Mouse (Mus musculus) MEL (cell line): ENCODE measurements around the gene Gm10197. TPM values are rescaled to one million over a fixed set of nuclear protein-coding genes. Genes with fewer than 3 reads are reported as not detected.
A peak's percentile ranks its signal among the peaks of the same experiment; 100 is the strongest.
"Not testable (repeated sequence)": the region's sequence is repeated elsewhere in the genome, so short reads cannot be mapped to it uniquely, and the experiment has no call there.

Source experiments
- DNase-seq: peaks from one replicate; pipeline ENCODE4 v3.0.0; 2011; ENCODE audit warnings: low read depth, low spot score
- H3K27ac ChIP-seq: 2 replicates; pipeline ENCODE4 v1.5.1; 2012; ENCODE audit warnings: low read depth, mild to moderate bottlenecking, control low read depth, low read length, moderate library complexity; ENCODE audit not compliant: control insufficient read depth
- H3K27me3 ChIP-seq, 2 experiments: fragments of 150-350 bp in 1 of 2; sonication (generic) in 1 of 2; 2 replicates each; pipeline ENCODE4 v1.6.1; 2012; ENCODE audit warnings: low read length in 2 of 2, mild to moderate bottlenecking in 2 of 2, improper control_type of control experiment in 1 of 2, moderate library complexity in 1 of 2; ENCODE audit not compliant: insufficient read depth in 2 of 2, control insufficient read depth in 1 of 2
- H3K36me3 ChIP-seq, 2 experiments: 2 replicates each; pipeline ENCODE4 v1.6.1; 2012 to 2014; ENCODE audit warnings: low read length in 2 of 2, improper control_type of control experiment in 1 of 2, inconsistent platforms in 1 of 2, mild to moderate bottlenecking in 1 of 2; ENCODE audit not compliant: insufficient read depth in 2 of 2, control insufficient read depth in 1 of 2
- H3K4me1 ChIP-seq, 2 experiments: fragments of 150-350 bp in 1 of 2; sonication (generic) in 1 of 2; 2 replicates each; pipeline ENCODE4 v1.6.1; 2012; ENCODE audit warnings: low read length in 2 of 2, improper control_type of control experiment in 1 of 2, mild to moderate bottlenecking in 1 of 2; ENCODE audit not compliant: insufficient read depth in 2 of 2, control insufficient read depth in 1 of 2
- H3K4me3 ChIP-seq, 2 experiments: fragments of 150-350 bp in 1 of 2; sonication (generic) in 1 of 2; 2 replicates each; pipeline ENCODE4 v1.5.1; 2012; ENCODE audit warnings: low read depth in 2 of 2, low read length in 2 of 2, mild to moderate bottlenecking in 2 of 2, moderate library complexity in 2 of 2, control low read depth in 1 of 2, improper control_type of control experiment in 1 of 2; ENCODE audit not compliant: control insufficient read depth in 1 of 2, insufficient read depth in 1 of 2
- H3K79me2 ChIP-seq: 2 replicates; pipeline ENCODE4 v1.6.1; 2012; ENCODE audit warnings: mild to moderate bottlenecking, low read length, moderate library complexity; ENCODE audit not compliant: control insufficient read depth, poor library complexity, insufficient read depth
- H3K9ac ChIP-seq: 2 replicates; pipeline ENCODE4 v1.6.1; 2012; ENCODE audit warnings: low read depth, mild to moderate bottlenecking, control low read depth, low read length, moderate library complexity; ENCODE audit not compliant: control insufficient read depth, poor library complexity, severe bottlenecking
- H3K9me3 ChIP-seq: fragments of 150-350 bp; sonication (generic); replicated peaks from 2 replicates; pipeline ENCODE4 v1.6.1; 2012; ENCODE audit warnings: mild to moderate bottlenecking, low read length, improper control_type of control experiment, moderate library complexity; ENCODE audit not compliant: insufficient read depth
- CTCF ChIP-seq, 3 experiments: IDR thresholded peaks in 2 of 3; conservative IDR thresholded peaks in 1 of 3; 2 replicates each; pipeline ENCODE4 v1.5.1; 2011 to 2012; ENCODE audit warnings: low read length in 3 of 3, low read depth in 2 of 3, mild to moderate bottlenecking in 2 of 3, improper control_type of control experiment in 1 of 3, inconsistent platforms in 1 of 3, mixed read lengths in 1 of 3, moderate library complexity in 1 of 3; ENCODE audit not compliant: control insufficient read depth in 1 of 3, insufficient read depth in 1 of 3, poor library complexity in 1 of 3, severe bottlenecking in 1 of 3
- ETS1 ChIP-seq: IDR thresholded peaks from 2 replicates; pipeline ENCODE4 v1.6.1; 2012; ENCODE audit warnings: low read depth, mild to moderate bottlenecking, inconsistent platforms, low read length, improper control_type of control experiment, moderate library complexity
- GABPA ChIP-seq: IDR thresholded peaks from 2 replicates; pipeline ENCODE4 v1.6.1; 2012; ENCODE audit warnings: low read depth, mild to moderate bottlenecking, inconsistent platforms, low read length, improper control_type of control experiment, moderate library complexity
- HCFC1 ChIP-seq: IDR thresholded peaks from 2 replicates; pipeline ENCODE4 v1.6.1; 2012; ENCODE audit warnings: low read depth, mild to moderate bottlenecking, inconsistent platforms, low read length, improper control_type of control experiment, moderate library complexity
- MAFK ChIP-seq: IDR thresholded peaks from 2 replicates; pipeline ENCODE4 v1.6.1; 2011; ENCODE audit warnings: low read depth, mild to moderate bottlenecking, low read length, improper control_type of control experiment, borderline replicate concordance
- MAZ ChIP-seq: IDR thresholded peaks from 2 replicates; pipeline ENCODE4 v1.6.1; 2012; ENCODE audit warnings: low read depth, mild to moderate bottlenecking, inconsistent platforms, low read length, improper control_type of control experiment
- MXI1 ChIP-seq: IDR thresholded peaks from 2 replicates; pipeline ENCODE4 v1.6.1; 2011; ENCODE audit warnings: mild to moderate bottlenecking, low read depth, low read length, improper control_type of control experiment
- MYC ChIP-seq: IDR thresholded peaks from 2 replicates; pipeline ENCODE4 v1.6.1; 2011; ENCODE audit warnings: low read depth, mild to moderate bottlenecking, low read length, improper control_type of control experiment, moderate library complexity
- NELFE ChIP-seq: IDR thresholded peaks from 2 replicates; pipeline ENCODE4 v1.6.1; 2011; ENCODE audit warnings: low read depth, low read length, improper control_type of control experiment
- POLR2AphosphoS2 ChIP-seq: IDR thresholded peaks from 2 replicates; pipeline ENCODE4 v1.6.1; 2011; ENCODE audit warnings: low read length, improper control_type of control experiment
- RCOR1 ChIP-seq: IDR thresholded peaks from 2 replicates; pipeline ENCODE4 v1.6.1; 2012; ENCODE audit warnings: low read depth, mild to moderate bottlenecking, inconsistent platforms, low read length, improper control_type of control experiment
- SIN3A ChIP-seq: IDR thresholded peaks from 2 replicates; pipeline ENCODE4 v1.6.1; 2012; ENCODE audit warnings: low read length, improper control_type of control experiment, inconsistent platforms
- SMC3 ChIP-seq: IDR thresholded peaks from 2 replicates; pipeline ENCODE4 v1.6.1; 2011; ENCODE audit warnings: low read depth, low read length, improper control_type of control experiment
- TBP ChIP-seq: IDR thresholded peaks from 2 replicates; pipeline ENCODE4 v1.8.0; 2011; ENCODE audit warnings: low read depth, low read length, improper control_type of control experiment
- TCF12 ChIP-seq: IDR thresholded peaks from 2 replicates; pipeline ENCODE4 v1.6.1; 2014; ENCODE audit warnings: low read depth, mild to moderate bottlenecking, inconsistent platforms, low read length, improper control_type of control experiment, moderate library complexity
- ZC3H11A ChIP-seq: IDR thresholded peaks from 2 replicates; pipeline ENCODE4 v1.6.1; 2012; ENCODE audit warnings: low read depth, mild to moderate bottlenecking, inconsistent platforms, low read length, improper control_type of control experiment
- ZKSCAN1 ChIP-seq: IDR thresholded peaks from 2 replicates; pipeline ENCODE4 v1.6.1; 2012; ENCODE audit warnings: low read depth, mild to moderate bottlenecking, inconsistent platforms, low read length, improper control_type of control experiment, moderate library complexity
- ZNF384 ChIP-seq: IDR thresholded peaks from 2 replicates; pipeline ENCODE4 v1.6.1; 2012; ENCODE audit warnings: low read depth, mild to moderate bottlenecking, inconsistent platforms, low read length, improper control_type of control experiment
- polyA plus RNA-seq, 2 experiments: library from polyadenylated mRNA; stranded (reverse) in 1 of 2; unstranded in 1 of 2; fragments of >175 nt in 1 of 2; fragments of >200 nt in 1 of 2; gene quantifications; 2 replicates each; pipeline versions ENCODE4 v1.2.1 to v1.2.4; 2012; ENCODE audit warnings: low replicate concordance in 2 of 2, low read depth in 1 of 2; ENCODE audit not compliant: insufficient read length in 2 of 2, insufficient read depth in 1 of 2, missing spikeins in 1 of 2
- total RNA-seq: library from RNA; depleted of rRNA; stranded (reverse); fragments of 300-350 nt; gene quantifications from 2 replicates; pipeline ENCODE4 v1.2.3, GENCODE M21; 2012

Gene Gm10197
- total and polyA plus RNA-seq, 3 experiments = 5.4 to 53.0 TPM; not detected in 1

- H3K27ac ChIP-seq = no peak overlapping the region
- TF ChIP-seq SMC3 = no peak
- TF ChIP-seq MXI1 = no peak
- TF ChIP-seq TBP = no peak
- TF ChIP-seq ETS1 = no peak
- TF ChIP-seq POLR2AphosphoS2 = no peak
- no peak overlapping the region for H3K9ac ChIP-seq
- H3K4me1 ChIP-seq = peaks cover 2 to 8% of the 10 kb centered on the region in 2 experiments; a peak in 3 of 4 replicates
- H3K9me3 ChIP-seq = no peaks in the 10 kb centered on the region
- peaks cover 0 to 4% of the 10 kb centered on the region in 2 experiments; a peak in 2 of 4 replicates for H3K36me3 ChIP-seq
- DNase-seq = no peak
- H3K4me3 ChIP-seq = no peak overlapping the region
- no peaks in the 10 kb centered on the region for H3K27me3 ChIP-seq
- H3K79me2 ChIP-seq = no peaks in the 10 kb centered on the region
These were observed 26.1 kb upstream of the Gm10197 start for GRCm38 (mm10) chr19:53397451-53398233.

GRCm38 (mm10) chr19:53395805-53396204 lies 24.2 kb upstream of the Gm10197 start:
- not testable (repeated sequence) for H3K9me3 ChIP-seq, H3K9ac ChIP-seq, DNase-seq, H3K27me3 ChIP-seq, H3K27ac ChIP-seq, H3K79me2 ChIP-seq, H3K4me3 ChIP-seq
- H3K4me1 ChIP-seq = peaks cover 2 to 19% of the 10 kb centered on the region in 2 experiments; a peak in 3 of 4 replicates
- peaks cover 0 to 13% of the 10 kb centered on the region in 2 experiments; a peak in 2 of 4 replicates for H3K36me3 ChIP-seq

GRCm38 (mm10) chr19:53394956-53395355 lies 23.4 kb upstream of the Gm10197 start:
- not testable (repeated sequence) for H3K9ac ChIP-seq, H3K27ac ChIP-seq, H3K9me3 ChIP-seq, H3K4me3 ChIP-seq, DNase-seq, H3K27me3 ChIP-seq
- Histone ChIP-seq H3K4me1 (peaks cover 2 to 19% of the 10 kb centered on the region in 2 experiments; a peak in 3 of 4 replicates), H3K36me3 (peaks cover 0 to 13% of the 10 kb centered on the region in 2 experiments; a peak in 2 of 4 replicates), H3K79me2 (peaks cover 13% of the 10 kb centered on the region)

GRCm38 (mm10) chr19:53394552-53394951 lies 23.0 kb upstream of the Gm10197 start:
- no peaks in the 10 kb centered on the region for H3K27me3 ChIP-seq
- no peaks in the 10 kb centered on the region for H3K9me3 ChIP-seq
- 0 out of 2 replicates have a peak overlapping the region, but pooled peaks have one; percentile 19 for H3K9ac ChIP-seq
- TF ChIP-seq MAFK (no peak), TBP (peak; percentile 95), GABPA (no peak), RCOR1 (peak; percentile 39; the same call in 1 of the 2 replicates), NELFE (no peak), ETS1 (peak; percentile 34; the same call in 1 of the 2 replicates), ZNF384 (peak; percentile 100), ZC3H11A (peak; percentile 95), ZKSCAN1 (peak; percentile 88; the same call in 1 of the 2 replicates), HCFC1 (peak; percentile 65), CTCF (IDR thresholded peaks at IDR 0.05 in 2 of 3, conservative IDR thresholded peaks at IDR 0.05 in 1 of 3; ENCODE audit: control insufficient read depth in 1 of 3, insufficient read depth in 1 of 3, low read depth in 2 of 3, low read length in 3 of 3, poor library complexity in 1 of 3, severe bottlenecking in 1 of 3) (peak in 2 of 3 experiments; percentile 63 to 87; a peak in 4 of 6 replicates), MYC (0 out of 2 replicates have a peak, but pooled peaks have one; percentile 58), SMC3 (peak; percentile 91), TCF12 (no peak), SIN3A (peak; percentile 81), MAZ (0 out of 2 replicates have a peak, but pooled peaks have one; percentile 9)
- H3K27ac ChIP-seq = no peak overlapping the region
- H3K36me3 ChIP-seq = peaks cover 0 to 13% of the 10 kb centered on the region in 2 experiments; a peak in 2 of 4 replicates
- H3K4me1 ChIP-seq = peaks cover 2 to 19% of the 10 kb centered on the region in 2 experiments; a peak in 3 of 4 replicates
- peak; percentile 86 for DNase-seq
- peaks cover 17% of the 10 kb centered on the region for H3K79me2 ChIP-seq
- no peak overlapping the region for H3K4me3 ChIP-seq
